8 mouse cellular contexts compared by ENCODE assay signal in the genomic region with DNA sequence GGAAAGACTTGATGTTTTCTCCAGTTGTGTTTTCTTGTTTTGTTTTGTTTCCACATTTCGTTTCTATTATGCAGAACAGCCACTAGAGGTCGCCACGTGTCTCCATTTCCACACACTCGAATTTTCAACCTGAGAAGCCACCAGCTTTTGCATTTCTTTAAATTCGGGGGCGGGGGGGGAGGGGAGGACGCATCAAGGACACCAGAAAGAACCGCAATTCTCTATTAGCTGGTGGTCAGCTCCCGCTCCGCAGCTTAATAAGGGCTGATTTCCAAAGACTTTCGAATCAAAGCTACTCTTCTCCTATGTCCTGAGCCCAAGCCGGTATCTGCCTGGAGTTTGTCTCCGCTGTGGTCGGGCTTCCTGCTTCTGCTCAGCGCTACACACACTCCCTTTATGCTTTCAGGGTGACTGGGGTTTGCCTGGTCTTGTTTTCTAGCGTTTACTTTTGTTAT. TPM values are rescaled to one million over a fixed set of nuclear protein-coding genes. Genes with fewer than 3 reads are reported as not detected.
A peak's percentile ranks its signal among the peaks of the same experiment; 100 is the strongest.
DNase-seq lines count a peak whose midpoint lies in the region; ATAC-seq lines count a peak whose summit lies in the region.

No protein-coding gene starts in this region.

- H3K9ac ChIP-seq in kidney, embryonic 15.5 days: peak overlapping the region; percentile 43
- peak overlapping the region; percentile 67 for H3K9ac ChIP-seq in liver, embryonic 11.5 days (ENCODE audit: low read depth, low read length)

- ATAC-seq in kidney, embryonic 15.5 days (replicated peaks; ENCODE audit: low FRiP score): peak; percentile 87
- peak; percentile 47 for ATAC-seq in liver, embryonic 11.5 days (replicated peaks; ENCODE audit: low FRiP score)
- ATAC-seq in monocyte, adult 5-6 weeks (replicated peaks; ENCODE audit: insufficient number of reproducible peaks, low FRiP score, low TSS enrichment, poor library complexity, severe bottlenecking): peak; percentile 32; the same call in 1 of the 2 replicates

- peak overlapping the region; percentile 69 for H3K4me3 ChIP-seq in heart, embryonic 10.5 days
- H3K4me3 ChIP-seq in kidney, embryonic 15.5 days (replicated peaks): peak overlapping the region; percentile 55
- peak overlapping the region; percentile 45 for H3K4me3 ChIP-seq in liver, embryonic 11.5 days (ENCODE audit: low read depth, low read length)

- no peaks in the 10 kb centered on the region for H3K9me3 ChIP-seq in heart, embryonic 10.5 days
- no peaks in the 10 kb centered on the region for H3K9me3 ChIP-seq in kidney, embryonic 15.5 days (replicated peaks)
- no peaks in the 10 kb centered on the region for H3K9me3 ChIP-seq in liver, embryonic 11.5 days (ENCODE audit: control insufficient read depth, low read length)

- peak; percentile 79 for DNase-seq in 416B (ENCODE audit: low read depth)
- DNase-seq in adrenal gland, adult (ENCODE audit: inconsistent age in 2 of 2, low spot score in 1 of 2): peak; percentile 46 to 84
- DNase-seq in embryo, embryonic 10 days (ENCODE audit: low spot score): peak; percentile 83
- peak; percentile 84 for DNase-seq in heart, embryonic 10.5 days (ENCODE audit: low spot score)
- DNase-seq in liver, embryonic 11.5 days (ENCODE audit: low spot score): peak; percentile 78
- peak; percentile 35 to 48 for DNase-seq in spleen, postnatal 36 days (ENCODE audit: low spot score in 2 of 2)

- H3K36me3 ChIP-seq in heart, embryonic 10.5 days: no peaks in the 10 kb centered on the region
- no peaks in the 10 kb centered on the region for H3K36me3 ChIP-seq in kidney, embryonic 15.5 days
- no peaks in the 10 kb centered on the region; the same call in 1 of the 2 replicates for H3K36me3 ChIP-seq in liver, embryonic 11.5 days (ENCODE audit: control insufficient read depth, insufficient read depth, low read length)

- under 1% methylated on average over 16 of the region's 16 CpGs for WGBS in heart, embryonic 10.5 days
- 0% methylated on average over 16 of the region's 16 CpGs for WGBS in kidney, embryonic 15.5 days
- WGBS in liver, embryonic 11.5 days: 0% methylated on average over 16 of the region's 16 CpGs

- peak overlapping the region; percentile 84 for H3K27ac ChIP-seq in heart, embryonic 10.5 days
- no peak overlapping the region for H3K27ac ChIP-seq in kidney, embryonic 15.5 days
- peak overlapping the region; percentile 77 for H3K27ac ChIP-seq in liver, embryonic 11.5 days (ENCODE audit: low read depth, low read length)

- no peaks in the 10 kb centered on the region for H3K27me3 ChIP-seq in heart, embryonic 10.5 days (ENCODE audit: insufficient read depth, poor library complexity, severe bottlenecking)
- no peaks in the 10 kb centered on the region for H3K27me3 ChIP-seq in kidney, embryonic 15.5 days
- no peaks in the 10 kb centered on the region for H3K27me3 ChIP-seq in liver, embryonic 11.5 days (replicated peaks; ENCODE audit: control insufficient read depth, insufficient read depth, low read length)

- no peaks in the 10 kb centered on the region for H3K4me1 ChIP-seq in heart, embryonic 10.5 days
- H3K4me1 ChIP-seq in kidney, embryonic 15.5 days: peaks cover 7% of the 10 kb centered on the region; the same call in 1 of the 2 replicates
- H3K4me1 ChIP-seq in liver, embryonic 11.5 days (replicated peaks; ENCODE audit: control insufficient read depth, insufficient read depth, low read length): 0 out of 2 replicates have a peak, but pooled peaks cover 2% of the 10 kb centered on the region

- peak overlapping the region; percentile 79 for H3K4me2 ChIP-seq in kidney, embryonic 15.5 days
- peak overlapping the region; percentile 74 for H3K4me2 ChIP-seq in liver, embryonic 11.5 days

RNA-seq across cellular contexts. Expression of a gene that starts 0.6 kb away (rescaled TPM):
- 34.3 and 45.8 TPM in 2 replicates for polyA plus RNA-seq in heart, embryonic 10.5 days (2016; fragmentation: Nextera tagmentation; extraction: Ambion mirVana)
- polyA plus RNA-seq in kidney, embryonic 15.5 days (2015; fragmentation: Nextera tagmentation; extraction: Ambion mirVana): 8.9 and 13.0 TPM in 2 replicates
- 197 and 222 TPM in 2 replicates for polyA plus RNA-seq in liver, embryonic 11.5 days (2014; fragmentation: Nextera tagmentation; extraction: Ambion mirVana)
- 0.78 to 20.1 TPM (median 11.3 TPM) in 3 replicates for total RNA-seq in monocyte, adult 5-6 weeks (2017)

Comparison
In these comparisons a context has a peak if more than half of its experiments do, and no peak if none do; other contexts are left out.
1. ATAC-seq: peak in every context shown above with its lines; median percentile 87 in kidney, embryonic 15.5 days; 47 in liver, embryonic 11.5 days; 32 in monocyte, adult 5-6 weeks.